Mouse (Mus musculus) ES-E14 (cell line): Measurements from ENCODE around the gene Aoah. TPM values are rescaled to one million over a fixed set of nuclear protein-coding genes. Genes with fewer than 3 reads are reported as not detected.

Experiments used
- DNase-seq: peaks from one replicate; pipeline ENCODE4 v3.0.0-alpha.2; 2013; ENCODE audit warnings: low read depth, low spot score
- H3K27ac ChIP-seq: 2 replicates; pipeline ENCODE4 v1.5.1; 2012; ENCODE audit warnings: low read depth, mild to moderate bottlenecking, low read length, moderate library complexity, mixed read lengths; ENCODE audit not compliant: poor library complexity, insufficient read depth, severe bottlenecking
- H3K36me3 ChIP-seq: 2 replicates; pipeline ENCODE4 v1.6.1; 2012; ENCODE audit warnings: mild to moderate bottlenecking, low read length, moderate library complexity, mixed read lengths; ENCODE audit not compliant: control insufficient read depth, poor library complexity, insufficient read depth, severe bottlenecking
- H3K4me1 ChIP-seq, 2 experiments: fragments of 150-350 bp in 1 of 2; sonication (generic) in 1 of 2; 2 replicates each; pipeline ENCODE4 v1.6.1; 2012; ENCODE audit warnings: low read length in 2 of 2, mild to moderate bottlenecking in 1 of 2, mixed read lengths in 1 of 2; ENCODE audit not compliant: control insufficient read depth in 2 of 2, insufficient read depth in 2 of 2, poor library complexity in 1 of 2
- H3K4me3 ChIP-seq, 2 experiments: fragments of 150-350 bp in 1 of 2; sonication (generic) in 1 of 2; 2 replicates each; pipeline ENCODE4 v1.5.1; 2012; ENCODE audit warnings: low read length in 2 of 2, low read depth in 1 of 2, mild to moderate bottlenecking in 1 of 2, mixed read lengths in 1 of 2; ENCODE audit not compliant: insufficient read depth in 1 of 2, poor library complexity in 1 of 2, severe bottlenecking in 1 of 2
- H3K9ac ChIP-seq: 2 replicates; pipeline ENCODE4 v1.6.1; 2012; ENCODE audit warnings: low read depth, mild to moderate bottlenecking, low read length, mixed read lengths; ENCODE audit not compliant: poor library complexity, insufficient read depth, severe bottlenecking
- H3K9me3 ChIP-seq: fragments of 150-350 bp; sonication (generic); 2 replicates; pipeline ENCODE4 v1.6.1; 2012; ENCODE audit warnings: low read depth, mild to moderate bottlenecking, low read length; ENCODE audit not compliant: control insufficient read depth, insufficient read depth
- CHD2 ChIP-seq: IDR thresholded peaks from 2 replicates; pipeline ENCODE4 v1.6.1; 2014; ENCODE audit warnings: mild to moderate bottlenecking, low read depth, low read length, inconsistent platforms
- HCFC1 ChIP-seq: IDR thresholded peaks from 2 replicates; pipeline ENCODE4 v1.6.1; 2012; ENCODE audit warnings: low read length, inconsistent platforms, borderline replicate concordance; ENCODE audit not compliant: insufficient read depth
- MAFK ChIP-seq: IDR thresholded peaks from 2 replicates; pipeline ENCODE4 v1.6.1; 2014; ENCODE audit warnings: mild to moderate bottlenecking, low read depth, low read length, inconsistent platforms; ENCODE audit not compliant: insufficient read depth
- ZC3H11A ChIP-seq: IDR thresholded peaks from 2 replicates; pipeline ENCODE4 v1.6.1; 2012; ENCODE audit warnings: low read depth, mild to moderate bottlenecking, inconsistent platforms, low read length, borderline replicate concordance
- ZNF384 ChIP-seq: IDR thresholded peaks from 2 replicates; pipeline ENCODE4 v1.6.1; 2012; ENCODE audit warnings: low read depth, low read length, inconsistent platforms
- in situ Hi-C, 2 experiments: fragments of 600-800 bp; cut with MboI; formaldehyde crosslinking; loops; one replicate each; pipeline ENCODE4 v1.15.1; 2025; ENCODE audit warnings: low sequenced_read_pairs in 2 of 2, inconsistent platforms in 1 of 2; ENCODE audit not compliant: unreplicated experiment in 2 of 2
- total RNA-seq: library from RNA; depleted of rRNA; stranded (reverse); fragments of 300-350 nt; gene quantifications from 2 replicates; pipeline ENCODE4 v1.2.3, GENCODE M21; 2012

Aoah gene
- total RNA-seq, 1 experiment = 3.3 TPM

GRCm38 (mm10) chr13:20786825-20787245, 7.1 kb upstream of the Aoah start:
- Histone ChIP-seq H3K9ac (no peak overlapping the region), H3K4me3 (no peak overlapping the region), H3K27ac (peak overlapping the region; percentile 18; the same call in 1 of the 2 replicates), H3K36me3 (no peaks in the 10 kb centered on the region), H3K9me3 (0 out of 2 replicates have a peak, but pooled peaks cover 2% of the 10 kb centered on the region), H3K4me1 (no peaks in the 10 kb centered on the region)
- TF ChIP-seq ZC3H11A (no peak), HCFC1 (no peak), ZNF384 (no peak), CHD2 (no peak), MAFK (no peak)
- in situ Hi-C loops = no loop called here
- no peak for DNase-seq

- H3K36me3 ChIP-seq = no peaks in the 10 kb centered on the region
- no peak for DNase-seq
- H3K9me3 ChIP-seq = 0 out of 2 replicates have a peak, but pooled peaks cover 2% of the 10 kb centered on the region
- H3K9ac ChIP-seq = no peak overlapping the region
- H3K4me1 ChIP-seq = no peaks in the 10 kb centered on the region
- H3K4me3 ChIP-seq = no peak overlapping the region
- H3K27ac ChIP-seq = no peak overlapping the region
- TF ChIP-seq CHD2 (no peak), ZNF384 (no peak), HCFC1 (no peak), MAFK (no peak), ZC3H11A (no peak)
- in situ Hi-C loops = no loop called here
These were observed 6.0 kb upstream of the Aoah start for GRCm38 (mm10) chr13:20787952-20788351.

- DNase-seq = no peak
- in situ Hi-C loops = no loop called here
- Histone ChIP-seq H3K4me1 (no peaks in the 10 kb centered on the region), H3K9ac (no peak overlapping the region), H3K27ac (no peak overlapping the region), H3K4me3 (no peak overlapping the region), H3K36me3 (no peaks in the 10 kb centered on the region), H3K9me3 (no peaks in the 10 kb centered on the region)
- TF ChIP-seq HCFC1 (no peak), MAFK (no peak), CHD2 (no peak), ZC3H11A (no peak), ZNF384 (no peak)
These were observed 2.7 kb downstream of the Aoah start for GRCm38 (mm10) chr13:20796651-20797050.

GRCm38 (mm10) chr13:20798536-20798935, 4.6 kb downstream of the Aoah start:
- Histone ChIP-seq H3K27ac (no peak overlapping the region), H3K4me1 (no peaks in the 10 kb centered on the region), H3K9ac (no peak overlapping the region), H3K9me3 (no peaks in the 10 kb centered on the region), H3K36me3 (no peaks in the 10 kb centered on the region), H3K4me3 (no peak overlapping the region)
- DNase-seq = no peak
- no peak for TF ChIP-seq ZNF384
- TF ChIP-seq MAFK = no peak
- no peak for TF ChIP-seq CHD2
- no peak for TF ChIP-seq ZC3H11A
- no peak for TF ChIP-seq HCFC1
- in situ Hi-C loops = no loop called here

- TF ChIP-seq MAFK = no peak
- TF ChIP-seq ZNF384 = no peak
- no peaks in the 10 kb centered on the region for H3K4me1 ChIP-seq
- in situ Hi-C loops = no loop called here
These were observed 5.9 kb downstream of the Aoah start for GRCm38 (mm10) chr13:20799772-20800171.

More at GRCm38 (mm10) chr13:20799772-20800171, 5.9 kb downstream of the Aoah start:
- H3K36me3 ChIP-seq = no peaks in the 10 kb centered on the region
- DNase-seq = no peak
- no peak overlapping the region for H3K27ac ChIP-seq
- no peak overlapping the region for H3K4me3 ChIP-seq
- H3K9me3 ChIP-seq = no peaks in the 10 kb centered on the region
- no peak overlapping the region for H3K9ac ChIP-seq
